Mouse (Mus musculus) megakaryocyte, embryonic 14.5 days (primary cell): ENCODE results near the gene Kat6b. TPM values are rescaled to one million over a fixed set of nuclear protein-coding genes. Genes with fewer than 3 reads are reported as not detected.

ENCODE experiments used
- H3K27me3 ChIP-seq: replicated peaks from 2 replicates; pipeline ENCODE3; 2012; ENCODE audit warnings: inconsistent platforms
- H3K36me3 ChIP-seq: replicated peaks from 2 replicates; pipeline ENCODE3; 2012; ENCODE audit warnings: low read length, inconsistent platforms, mixed read lengths
- H3K4me1 ChIP-seq: 2 replicates; pipeline ENCODE4 v1.6.1; 2012; ENCODE audit warnings: inconsistent platforms
- H3K4me3 ChIP-seq: replicated peaks from 2 replicates; pipeline ENCODE3; 2012; ENCODE audit warnings: moderate library complexity, mild to moderate bottlenecking, inconsistent platforms
- H3K9me3 ChIP-seq: 2 replicates; pipeline ENCODE4 v1.6.1; 2012; ENCODE audit warnings: inconsistent platforms
- FLI1 ChIP-seq: IDR thresholded peaks from 2 replicates; pipeline ENCODE4 v1.6.1; 2012; ENCODE audit warnings: low read length, inconsistent platforms, mixed read lengths
- GATA1 ChIP-seq: IDR thresholded peaks from 3 replicates; pipeline ENCODE4 v1.6.1; 2012; ENCODE audit warnings: mixed read lengths, low read length, inconsistent platforms, borderline replicate concordance
- polyA plus RNA-seq: library from polyadenylated mRNA; stranded (reverse); fragments of >175 nt; gene quantifications from 2 replicates; pipeline ENCODE4 v1.2.3, GENCODE M21; 2012; ENCODE audit warnings: low replicate concordance; ENCODE audit not compliant: insufficient read depth

Kat6b gene
- polyA plus RNA-seq, 1 experiment, result 0.84 TPM

GRCm38 (mm10) chr14:21550576-21550975 is 69.3 kb downstream of the Kat6b start:
- Histone ChIP-seq H3K27me3 (no peaks in the 10 kb centered on the region), H3K4me3 (no peak overlapping the region), H3K36me3 (no peaks in the 10 kb centered on the region), H3K4me1 (peaks cover 48% of the 10 kb centered on the region), H3K9me3 (no peaks in the 10 kb centered on the region)
- TF ChIP-seq FLI1 (no peak), GATA1 (no peak)

GRCm38 (mm10) chr14:21551655-21552054 is 70.4 kb downstream of the Kat6b start:
- TF ChIP-seq FLI1 (no peak), GATA1 (no peak)
- peaks cover 41% of the 10 kb centered on the region for H3K4me1 ChIP-seq
- no peaks in the 10 kb centered on the region for H3K27me3 ChIP-seq
- H3K4me3 ChIP-seq, result no peak overlapping the region
- H3K36me3 ChIP-seq, result no peaks in the 10 kb centered on the region
- no peaks in the 10 kb centered on the region for H3K9me3 ChIP-seq

GRCm38 (mm10) chr14:21552958-21553357 is 71.7 kb downstream of the Kat6b start:
- TF ChIP-seq GATA1 (no peak), FLI1 (no peak)
- Histone ChIP-seq H3K4me1 (peaks cover 28% of the 10 kb centered on the region), H3K4me3 (no peak overlapping the region)

GRCm38 (mm10) chr14:21554046-21554445 is 72.8 kb downstream of the Kat6b start:
- Histone ChIP-seq H3K27me3 (no peaks in the 10 kb centered on the region), H3K4me3 (no peak overlapping the region), H3K9me3 (no peaks in the 10 kb centered on the region), H3K4me1 (peaks cover 30% of the 10 kb centered on the region), H3K36me3 (no peaks in the 10 kb centered on the region)
- TF ChIP-seq FLI1 (no peak), GATA1 (no peak)

More at GRCm38 (mm10) chr14:21552958-21553357, 71.7 kb downstream of the Kat6b start:
- Histone ChIP-seq H3K27me3 (no peaks in the 10 kb centered on the region), H3K9me3 (no peaks in the 10 kb centered on the region), H3K36me3 (no peaks in the 10 kb centered on the region)

GRCm38 (mm10) chr14:21558440-21559131 is 77.4 kb downstream of the Kat6b start:
- TF ChIP-seq GATA1 (no peak), FLI1 (no peak)
- Histone ChIP-seq H3K36me3 (peaks cover 5% of the 10 kb centered on the region), H3K4me3 (no peak overlapping the region), H3K27me3 (no peaks in the 10 kb centered on the region), H3K4me1 (peaks cover 47% of the 10 kb centered on the region), H3K9me3 (no peaks in the 10 kb centered on the region)

GRCm38 (mm10) chr14:21559447-21559846 is 78.2 kb downstream of the Kat6b start:
- H3K36me3 ChIP-seq, result peaks cover 5% of the 10 kb centered on the region
- H3K9me3 ChIP-seq, result no peaks in the 10 kb centered on the region
- H3K4me3 ChIP-seq, result no peak overlapping the region
- H3K27me3 ChIP-seq, result no peaks in the 10 kb centered on the region
- TF ChIP-seq FLI1 (no peak), GATA1 (no peak)
- H3K4me1 ChIP-seq, result peaks cover 47% of the 10 kb centered on the region

GRCm38 (mm10) chr14:21560481-21561209 is 79.4 kb downstream of the Kat6b start:
- TF ChIP-seq FLI1 (no peak), GATA1 (no peak)

GRCm38 (mm10) chr14:21561396-21562065 is 80.3 kb downstream of the Kat6b start:
- H3K4me1 ChIP-seq, result peaks cover 44% of the 10 kb centered on the region
- peak overlapping the region; percentile 48 for H3K4me3 ChIP-seq
- no peaks in the 10 kb centered on the region for H3K9me3 ChIP-seq
- peaks cover 5% of the 10 kb centered on the region for H3K36me3 ChIP-seq
- no peak for TF ChIP-seq FLI1
- no peak for TF ChIP-seq GATA1
- no peaks in the 10 kb centered on the region for H3K27me3 ChIP-seq

More at GRCm38 (mm10) chr14:21560481-21561209, 79.4 kb downstream of the Kat6b start:
- H3K4me1 ChIP-seq, result peaks cover 47% of the 10 kb centered on the region
- no peaks in the 10 kb centered on the region for H3K27me3 ChIP-seq
- H3K9me3 ChIP-seq, result no peaks in the 10 kb centered on the region
- H3K36me3 ChIP-seq, result peaks cover 5% of the 10 kb centered on the region
- no peak overlapping the region for H3K4me3 ChIP-seq

- H3K4me3 ChIP-seq, result no peak overlapping the region
- H3K36me3 ChIP-seq, result peaks cover 5% of the 10 kb centered on the region
- H3K4me1 ChIP-seq, result peaks cover 46% of the 10 kb centered on the region
- H3K9me3 ChIP-seq, result no peaks in the 10 kb centered on the region
- no peak for TF ChIP-seq FLI1
- no peak for TF ChIP-seq GATA1
- no peaks in the 10 kb centered on the region for H3K27me3 ChIP-seq
Observed at GRCm38 (mm10) chr14:21563584-21564118, 82.4 kb downstream of the Kat6b start.
